Mouse (Mus musculus): ENCODE results near the gene Icam5.

DNA sequence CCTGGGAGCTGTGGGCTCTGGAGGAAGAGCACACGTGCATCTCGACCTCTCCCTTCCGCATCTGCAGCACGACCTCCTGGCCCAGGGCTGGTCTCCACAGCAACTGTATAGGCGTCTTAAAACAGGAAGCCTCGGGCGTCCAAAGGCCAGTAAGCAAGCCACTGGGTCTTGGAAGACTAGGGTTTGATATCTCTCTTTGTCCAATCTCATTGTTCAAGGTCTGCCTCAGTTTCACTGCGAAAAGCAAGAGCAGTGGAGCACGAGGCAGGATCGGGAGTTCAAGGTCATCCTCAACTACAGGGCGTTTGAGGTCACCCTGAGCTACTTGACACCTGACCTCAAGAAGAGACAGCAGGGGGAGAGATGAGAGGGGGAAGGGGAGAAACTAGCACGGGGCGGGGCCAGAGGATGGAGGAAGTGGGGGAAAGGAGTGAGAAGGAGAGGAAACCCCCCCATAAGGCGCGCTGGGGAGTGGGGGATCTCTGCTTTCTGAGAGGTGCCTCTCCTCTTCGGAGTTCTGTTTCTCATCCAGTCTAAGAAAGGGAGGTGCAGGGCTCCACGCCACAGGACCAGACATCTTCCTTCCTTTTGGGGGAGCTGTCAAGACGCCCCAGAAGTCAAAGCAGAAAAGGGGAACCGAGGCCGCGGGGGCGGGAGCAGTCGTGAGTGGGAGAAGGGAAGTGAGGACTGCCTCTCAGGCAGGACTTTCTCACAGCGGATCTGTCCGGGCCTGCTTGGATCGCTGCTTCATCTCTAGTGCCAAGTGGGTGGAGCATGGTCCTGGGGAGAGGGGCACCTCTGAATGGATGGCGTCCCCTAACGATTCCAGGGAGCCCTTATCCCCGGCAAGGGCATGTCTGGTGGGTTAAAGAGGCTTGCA, 16.9 kb upstream of the Icam5 start:
- TF ChIP-seq CTCF (conservative IDR thresholded peaks at IDR 0.05; ENCODE audit: low read length) = no peak
- no peak for TF ChIP-seq POU5F1 (IDR thresholded peaks at IDR 0.05; ENCODE audit: borderline replicate concordance, low read length)
- peak; percentile 43; the same call in 1 of the 2 replicates for TF ChIP-seq NANOG (IDR thresholded peaks at IDR 0.05; ENCODE audit: borderline replicate concordance, low read length)

Measured in E14TG2a.4 (cell line).